Mouse (Mus musculus): ENCODE data around the gene Bcl9l.
A peak's percentile ranks its signal among the peaks of the same experiment; 100 is the strongest.

Bcl9l gene

DNA sequence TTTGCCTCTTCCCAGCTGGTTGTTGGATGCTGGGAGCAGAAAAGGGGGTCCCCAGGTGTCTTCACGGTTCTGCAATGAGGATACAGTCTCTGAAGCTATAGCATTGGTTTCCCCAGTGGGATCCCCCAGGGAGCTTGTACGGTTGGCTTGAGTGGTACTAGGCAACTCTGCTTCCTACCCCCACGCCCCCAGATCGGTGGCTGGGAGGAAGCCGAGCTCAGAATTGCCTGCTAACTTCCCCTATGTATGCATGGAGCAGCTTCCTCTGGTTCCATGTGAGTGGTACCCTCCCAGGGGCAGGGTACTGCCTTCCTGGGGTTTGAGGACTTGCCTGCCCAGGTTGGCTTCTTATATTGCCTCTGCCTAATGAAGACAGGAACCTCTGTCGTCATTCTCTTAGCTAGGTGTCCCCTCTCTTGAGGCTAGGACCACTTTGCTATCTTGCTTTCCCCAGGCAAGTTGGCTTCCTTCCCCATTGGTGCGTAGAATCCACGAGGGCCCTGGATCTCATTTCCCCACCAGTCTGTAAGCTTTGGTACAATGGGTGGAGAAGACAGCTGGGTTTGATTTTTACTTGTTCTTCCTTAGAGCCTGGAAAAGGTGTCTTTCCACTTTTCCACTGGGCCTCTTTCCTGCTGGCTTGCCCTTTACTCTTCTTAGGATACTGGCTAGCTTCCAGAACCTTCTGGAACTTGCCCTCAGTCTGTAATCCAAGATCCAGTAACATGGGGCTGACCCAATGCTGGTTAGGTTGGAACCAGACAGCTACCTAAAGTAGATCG lies 29.5 kb downstream of the Bcl9l start:
- peak; percentile 89 to 91 for DNase-seq (ENCODE audit: low spot score in 2 of 2)

DNA sequence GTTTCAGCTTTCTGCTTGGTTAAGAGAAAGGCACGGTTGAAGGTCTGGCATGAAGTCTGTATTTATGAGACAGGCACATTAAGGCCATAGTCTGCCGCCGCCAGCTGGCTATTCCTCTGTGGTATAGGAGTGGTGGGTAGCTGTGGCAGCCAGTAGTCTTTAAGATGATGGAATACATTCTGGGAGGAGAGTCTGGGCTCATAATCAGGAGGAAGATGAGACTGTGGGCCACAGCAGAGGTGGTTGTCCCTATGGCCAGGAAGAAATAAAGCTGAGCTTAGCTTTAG lies 30.0 kb downstream of the Bcl9l start:
- no peak for DNase-seq (ENCODE audit: low spot score in 2 of 2)

DNA sequence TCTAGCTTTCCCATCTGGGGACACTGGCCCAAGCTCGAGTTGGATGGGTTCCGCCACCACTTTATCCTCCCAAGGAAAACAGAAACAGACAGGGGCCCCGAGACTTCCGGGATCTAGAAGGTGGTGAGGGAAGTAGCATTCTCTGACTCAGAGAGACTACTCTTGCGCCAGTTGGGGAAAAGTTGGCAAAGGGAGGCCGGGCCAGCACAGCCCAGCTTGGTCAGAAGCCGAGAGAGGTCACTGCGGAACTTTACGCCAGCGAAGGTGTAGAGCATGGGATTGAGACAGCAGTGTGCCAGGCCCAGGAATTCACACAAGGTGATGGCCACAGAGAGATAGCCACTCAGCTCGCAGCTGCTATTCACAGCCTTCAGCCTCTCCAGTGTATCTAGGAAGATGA lies 30.5 kb downstream of the Bcl9l start:
- no peak for DNase-seq (ENCODE audit: low spot score in 2 of 2)

DNA sequence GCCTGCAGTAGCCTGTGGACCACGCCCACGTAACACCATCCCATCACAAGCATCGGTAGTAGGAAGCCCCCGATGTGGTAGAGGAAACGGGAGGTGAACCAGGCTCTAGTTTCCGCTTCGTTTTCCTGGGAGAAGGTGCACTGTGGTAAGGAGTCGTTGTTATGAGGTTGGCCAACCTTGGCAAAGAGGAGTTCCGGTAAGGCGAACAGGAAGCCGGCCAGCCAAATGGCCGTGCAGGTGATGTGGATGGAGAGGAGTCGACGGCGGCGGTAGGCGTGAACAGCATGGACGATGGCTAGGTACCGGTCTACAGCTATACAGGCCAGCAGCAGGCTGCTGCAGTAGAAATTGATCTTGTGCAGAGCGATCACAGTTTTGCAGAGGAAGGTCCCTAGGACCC lies 31.0 kb downstream of the Bcl9l start:
- DNase-seq (ENCODE audit: low spot score in 2 of 2), result no peak

DNA sequence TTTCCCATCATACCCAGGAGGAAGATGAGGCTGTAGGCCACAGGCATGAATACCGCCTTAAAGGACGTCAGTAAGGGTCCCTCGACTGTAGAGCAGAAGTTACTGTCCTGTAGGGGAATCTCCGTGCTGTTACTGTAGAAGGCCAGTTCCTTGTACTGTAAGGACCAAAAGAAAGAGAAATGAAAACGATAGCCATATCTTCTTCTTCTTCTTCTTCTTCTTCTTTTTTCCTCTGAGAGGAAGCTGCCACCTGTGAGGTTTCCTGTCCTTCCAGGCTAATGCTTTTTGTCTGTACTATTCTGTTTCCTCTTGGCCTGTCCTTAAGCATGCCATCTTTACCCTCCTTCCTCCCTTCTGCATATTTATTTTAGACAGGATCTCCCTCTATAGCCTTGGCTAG lies 31.5 kb downstream of the Bcl9l start:
- peak in 1 of 2 experiments; percentile 53 for DNase-seq (ENCODE audit: low spot score in 2 of 2)

DNA sequence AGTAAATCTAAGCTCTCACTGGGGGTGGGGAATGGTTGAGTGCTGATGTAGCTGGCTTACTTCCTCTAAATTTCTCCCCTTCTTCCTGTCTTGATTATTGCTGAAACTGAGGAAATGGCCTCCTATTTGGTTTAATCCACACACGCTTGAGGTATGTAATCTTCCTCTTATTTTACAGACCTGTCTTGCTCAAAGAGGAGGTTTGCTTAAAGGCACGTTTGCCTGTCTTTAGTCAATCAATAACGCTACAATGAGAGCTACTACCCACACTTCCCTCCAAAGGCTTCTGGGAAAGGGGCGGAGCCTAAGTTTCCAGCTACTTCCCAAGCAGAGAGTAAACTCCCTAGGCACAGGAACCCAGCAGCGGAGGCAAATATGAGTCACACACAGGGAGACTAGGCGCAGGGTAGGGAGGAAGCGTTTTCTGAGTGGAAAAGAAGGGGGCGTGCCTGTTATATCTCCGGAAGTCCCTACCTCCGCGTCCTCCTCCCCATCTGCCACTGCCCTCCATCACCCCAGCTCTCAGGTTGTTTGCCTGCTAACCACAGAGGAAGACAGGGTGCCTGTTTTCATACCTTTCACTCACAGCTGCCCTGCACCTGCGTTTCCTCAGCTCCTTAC lies 32.6 kb downstream of the Bcl9l start:
- peak; percentile 90 for DNase-seq (ENCODE audit: low spot score in 2 of 2)

DNA sequence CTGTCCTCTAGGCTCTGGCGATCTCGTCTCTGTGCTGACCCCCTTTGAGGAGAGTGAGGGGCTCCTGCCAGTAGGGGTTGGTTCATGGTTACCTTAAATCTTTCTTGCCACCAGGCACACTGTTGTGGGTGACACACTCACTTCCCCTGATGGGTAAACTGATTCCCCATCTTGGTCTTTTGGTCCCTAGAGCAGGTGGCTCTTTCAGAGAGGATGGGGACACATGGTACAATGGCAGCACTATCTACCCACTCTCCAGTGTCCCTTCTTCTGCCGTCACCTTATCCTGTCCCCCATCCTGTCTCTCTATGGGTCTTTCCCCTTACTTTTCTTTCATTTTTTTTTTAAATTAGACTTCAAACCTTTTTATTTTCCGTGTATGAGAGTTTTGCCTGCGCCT lies 33.3 kb downstream of the Bcl9l start:
- no peak for DNase-seq (ENCODE audit: low spot score in 2 of 2)

DNA sequence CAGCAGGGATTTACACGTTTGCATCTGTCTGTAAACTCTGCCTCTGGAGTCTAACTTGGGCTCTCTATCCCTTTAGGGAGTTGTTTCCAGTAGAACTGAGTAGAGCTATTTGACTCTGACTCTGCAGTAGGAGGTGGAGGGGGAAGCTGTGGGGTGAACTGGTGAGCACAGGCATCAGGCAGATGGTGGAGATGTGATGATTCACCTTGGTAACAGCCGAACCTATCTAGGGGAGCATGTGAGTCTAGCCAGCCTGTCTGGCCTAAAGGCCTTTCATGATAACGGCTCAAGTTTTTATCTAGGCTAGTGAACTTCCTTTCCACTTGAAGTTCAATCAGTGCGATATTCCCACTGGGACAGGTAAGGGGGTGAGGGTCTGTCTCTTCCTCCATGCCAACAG lies 34.7 kb downstream of the Bcl9l start:
- no peak for DNase-seq (ENCODE audit: low spot score in 2 of 2)

DNA sequence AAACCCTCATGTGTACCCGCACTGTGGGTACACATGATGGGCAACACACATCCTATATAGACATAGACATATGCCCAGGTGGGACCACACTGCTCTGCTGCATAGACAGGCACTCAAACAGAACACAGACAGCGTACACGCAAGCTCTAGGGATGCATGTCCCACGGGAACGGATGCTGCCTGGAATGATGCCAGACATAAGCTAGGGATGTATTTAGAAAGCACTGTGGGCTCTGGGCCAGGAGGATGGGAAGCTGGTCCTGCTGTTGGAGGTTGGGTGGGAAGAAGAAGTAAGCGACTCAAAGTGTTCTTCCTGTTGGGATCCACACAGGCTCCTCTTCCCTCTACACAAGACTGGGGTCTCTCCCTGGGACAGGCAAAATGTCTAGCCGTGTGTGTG lies 35.4 kb downstream of the Bcl9l start:
- no peak for DNase-seq (ENCODE audit: low spot score in 2 of 2)

DNA sequence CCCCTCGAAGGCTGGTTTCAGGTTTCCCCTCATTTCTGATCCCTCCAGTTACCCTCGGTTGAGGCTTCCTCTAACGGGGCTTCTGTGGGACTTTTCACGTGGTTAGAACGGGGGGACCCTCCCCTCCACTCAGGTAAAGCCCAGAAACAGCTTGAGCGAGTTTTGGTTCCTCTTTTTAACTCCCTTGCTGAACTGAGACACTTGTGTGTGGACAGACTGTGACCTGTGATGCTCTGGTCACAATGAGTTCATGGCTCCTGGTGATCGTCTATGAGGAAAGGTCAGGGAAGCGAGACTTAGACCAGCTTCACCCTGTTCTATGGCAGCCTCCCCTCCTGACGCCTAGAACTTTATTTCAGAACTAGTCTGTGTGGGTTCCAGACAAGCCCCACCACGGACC lies 39.3 kb downstream of the Bcl9l start:
- DNase-seq (ENCODE audit: low spot score in 2 of 2), result peak; percentile 85 to 87

DNA sequence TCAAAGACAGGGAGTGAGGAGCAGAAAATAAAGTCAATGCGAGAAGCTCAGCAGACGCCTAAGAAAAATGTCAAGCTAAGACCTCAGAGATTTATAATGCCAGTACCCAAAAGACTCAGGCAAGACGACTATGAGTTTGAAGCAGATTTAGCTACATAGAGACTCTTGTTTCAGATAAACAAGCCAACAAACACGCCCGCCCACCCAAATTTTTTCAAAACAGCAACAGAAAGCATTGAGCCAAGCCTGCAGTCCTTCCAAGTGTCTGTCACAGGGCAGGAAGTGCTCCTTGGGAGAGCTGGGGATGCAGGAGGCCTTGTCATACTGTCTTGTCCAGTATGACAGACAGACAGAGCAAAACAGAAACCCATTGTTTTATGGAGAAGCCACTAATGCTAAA lies 41.1 kb downstream of the Bcl9l start:
- DNase-seq (ENCODE audit: low spot score in 2 of 2), result no peak

DNA sequence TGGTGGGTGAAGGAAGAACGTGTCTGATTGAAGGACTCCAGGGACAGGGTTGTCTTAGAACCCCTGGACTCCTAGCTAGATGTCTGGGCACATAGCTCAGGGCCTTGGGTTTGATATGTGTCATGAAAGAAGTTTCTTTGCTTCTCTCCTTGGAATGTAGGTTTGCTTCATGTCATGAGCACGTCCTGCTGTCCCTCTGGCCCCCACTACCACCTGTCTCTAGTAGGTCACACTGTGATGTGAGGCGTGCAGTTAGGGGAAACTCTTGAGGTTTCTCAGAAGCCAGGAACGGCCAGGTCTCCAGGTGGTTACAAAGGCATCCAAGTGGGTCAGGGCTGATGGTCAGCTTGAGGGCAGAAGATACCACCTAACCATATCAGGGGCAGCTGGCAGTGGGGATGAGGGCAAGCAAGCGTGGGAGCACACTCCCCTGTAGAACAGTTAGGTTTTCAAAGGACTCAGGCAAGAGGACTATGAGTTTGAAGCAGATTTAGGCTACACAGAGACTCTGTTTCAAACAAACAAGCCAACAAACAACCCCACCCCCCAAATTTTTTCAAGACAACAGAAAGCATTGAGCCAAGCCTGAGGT lies 41.7 kb downstream of the Bcl9l start:
- no peak for DNase-seq (ENCODE audit: low spot score in 2 of 2)

DNA sequence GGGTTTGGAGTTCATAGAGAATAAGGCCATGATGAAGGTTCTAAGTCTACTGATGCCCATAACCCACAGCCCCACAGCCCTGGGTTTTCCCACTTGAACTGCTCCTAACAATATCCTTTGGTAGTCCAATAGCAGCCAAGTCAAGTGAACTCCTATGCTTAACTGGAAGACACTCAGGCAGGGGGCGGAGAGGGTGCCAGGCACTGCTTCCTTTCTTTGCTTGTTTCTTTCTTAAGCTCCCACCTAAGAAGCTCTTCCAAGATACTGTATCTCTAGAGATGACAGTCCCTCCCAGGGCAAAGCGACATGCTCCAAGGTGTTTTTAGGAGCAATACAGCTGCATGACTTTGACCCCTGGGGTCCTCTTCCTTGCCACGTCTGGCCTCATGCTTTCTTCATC lies 42.4 kb downstream of the Bcl9l start:
- no peak for DNase-seq (ENCODE audit: low spot score in 2 of 2)

DNA sequence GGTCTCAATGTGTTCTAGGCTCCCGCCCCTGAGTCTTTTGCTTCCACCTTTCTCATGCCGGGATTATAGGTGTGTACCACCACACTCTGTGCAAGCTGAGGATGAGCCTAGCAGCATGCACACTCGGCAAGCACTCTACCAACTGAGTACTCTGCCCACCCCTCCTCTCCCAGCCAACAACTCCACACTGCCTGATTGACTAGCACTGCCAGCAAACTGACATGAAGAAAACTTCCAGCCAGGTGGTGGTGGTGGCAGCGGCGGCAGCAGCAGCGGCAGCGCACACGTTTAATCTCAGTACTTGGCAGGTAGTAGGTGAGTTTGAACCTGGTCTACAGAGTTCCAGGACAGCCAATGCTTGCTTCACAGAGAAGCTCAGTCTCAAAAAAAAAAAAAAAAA lies 43.0 kb downstream of the Bcl9l start:
- DNase-seq (ENCODE audit: low spot score in 2 of 2), result no peak

DNA sequence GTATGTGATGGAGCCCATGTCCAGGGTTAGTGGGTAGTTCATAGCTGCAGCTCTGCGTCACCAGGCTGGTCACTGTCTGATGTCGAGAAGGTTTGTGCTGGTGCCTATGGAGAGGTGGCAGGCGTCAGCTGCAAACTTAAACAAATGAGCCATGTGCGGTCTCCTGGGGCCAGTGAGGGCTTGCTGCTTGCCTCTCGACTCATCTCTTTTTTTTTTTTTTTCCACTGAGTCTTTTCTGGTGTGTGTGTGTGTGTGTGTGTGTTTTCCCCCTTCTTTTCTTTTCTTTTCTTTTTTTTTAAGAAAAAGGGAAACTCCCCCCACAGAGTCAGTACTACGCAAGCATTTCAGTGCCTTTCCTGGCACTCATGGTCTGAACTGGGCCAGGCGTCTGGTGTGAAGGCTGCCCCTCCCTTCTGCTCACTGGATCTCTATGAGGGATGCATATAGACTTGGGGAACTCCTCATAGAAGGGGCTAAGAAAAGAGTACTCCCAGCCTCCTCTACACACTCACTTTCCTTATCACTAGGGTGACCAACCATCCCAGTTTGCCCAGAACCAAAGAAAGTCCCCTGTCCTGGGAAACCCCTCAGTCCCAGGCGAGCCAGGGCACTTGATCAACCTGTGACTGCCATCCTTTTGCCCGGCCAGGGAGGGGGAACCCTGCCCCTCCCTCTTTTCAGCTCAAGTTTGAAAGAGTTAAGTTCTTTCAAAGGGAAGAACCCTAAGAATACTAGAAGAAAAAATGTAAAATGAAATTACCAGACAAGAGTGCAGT lies 43.9 kb downstream of the Bcl9l start:
- peak; percentile 90 to 91 for DNase-seq (ENCODE audit: low spot score in 2 of 2)

DNA sequence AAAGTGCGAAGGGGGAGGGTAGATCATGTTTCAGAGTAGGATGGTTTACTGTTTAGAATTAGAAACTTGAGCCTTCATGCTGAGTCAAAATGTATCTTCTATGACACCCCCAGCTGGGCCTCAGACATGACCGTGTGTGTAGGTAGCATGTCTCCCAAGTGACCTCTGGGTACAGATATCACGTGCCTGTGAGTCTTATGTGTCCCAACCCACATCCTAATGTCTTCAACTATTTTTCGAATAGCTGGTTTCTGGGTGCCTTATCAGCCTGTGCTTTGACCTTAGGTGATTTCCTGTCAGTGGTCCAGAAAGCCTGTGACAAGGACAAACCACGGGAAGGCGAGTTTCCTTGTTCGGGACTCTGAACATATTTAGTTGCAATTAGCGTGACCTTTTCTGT lies 45.7 kb downstream of the Bcl9l start:
- DNase-seq (ENCODE audit: low spot score in 2 of 2), result no peak

DNA sequence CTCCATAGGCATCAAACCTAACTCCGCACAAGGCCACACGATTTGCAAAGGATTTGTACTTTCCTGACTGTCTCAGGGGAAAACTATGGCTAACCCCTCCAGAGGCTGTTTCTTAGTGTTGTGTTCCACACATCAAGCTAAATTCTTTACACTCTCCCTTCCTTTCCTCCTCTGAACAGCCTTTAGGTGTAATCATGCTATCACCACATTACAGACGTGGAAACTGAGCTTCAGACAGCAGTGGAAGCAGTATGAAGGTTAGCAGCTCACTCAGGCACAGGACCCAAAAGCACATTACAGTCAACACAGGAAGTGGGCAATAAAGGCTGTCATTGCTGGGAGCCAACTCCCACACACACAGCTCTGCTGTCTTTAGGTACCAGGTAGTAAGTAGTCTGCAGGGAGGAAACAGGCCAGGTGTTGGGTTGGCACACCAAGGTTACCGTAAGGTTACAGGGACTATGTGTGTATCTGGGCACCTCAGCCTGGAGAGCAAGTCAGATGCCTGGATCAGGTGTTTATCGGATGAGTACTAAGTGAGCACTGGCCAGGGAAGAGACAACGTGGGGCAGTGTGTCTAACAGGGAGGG lies 50.5 kb downstream of the Bcl9l start:
- peak; percentile 69 to 77 for DNase-seq (ENCODE audit: low spot score in 2 of 2)

DNA sequence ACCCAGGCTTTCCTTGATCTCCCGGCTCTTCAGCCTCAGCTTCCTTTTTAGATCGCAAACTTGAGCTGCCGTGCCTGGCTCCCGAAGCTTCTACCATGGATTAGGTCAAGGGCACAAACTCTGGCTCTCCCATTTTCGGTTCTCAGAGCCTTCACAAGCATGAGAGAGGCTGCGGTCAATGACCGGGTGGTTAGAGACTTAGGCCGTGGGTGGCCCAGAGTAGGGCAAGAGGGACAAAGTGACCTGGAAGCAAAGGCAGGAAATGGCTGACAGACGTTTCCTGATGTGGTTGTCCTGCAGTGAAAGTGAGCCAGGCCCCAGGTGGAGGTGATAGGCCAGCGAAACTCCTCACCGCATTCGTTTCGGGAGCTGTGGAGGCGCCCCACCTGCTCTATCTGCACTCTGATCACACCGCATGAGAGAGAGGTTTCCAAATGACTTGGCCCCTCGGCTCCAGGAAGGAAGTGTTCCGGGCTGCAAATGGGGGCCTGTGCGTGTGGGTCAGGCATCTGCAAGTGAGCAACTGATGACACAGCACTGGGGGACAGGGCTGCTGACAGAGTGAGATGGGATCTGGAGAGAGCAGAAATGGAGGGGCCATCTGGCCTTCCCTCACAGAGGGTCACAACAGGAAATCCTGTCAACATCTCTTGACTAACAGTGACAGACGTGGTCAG lies 55.1 kb downstream of the Bcl9l start:
- DNase-seq (ENCODE audit: low spot score in 2 of 2), result no peak

DNA sequence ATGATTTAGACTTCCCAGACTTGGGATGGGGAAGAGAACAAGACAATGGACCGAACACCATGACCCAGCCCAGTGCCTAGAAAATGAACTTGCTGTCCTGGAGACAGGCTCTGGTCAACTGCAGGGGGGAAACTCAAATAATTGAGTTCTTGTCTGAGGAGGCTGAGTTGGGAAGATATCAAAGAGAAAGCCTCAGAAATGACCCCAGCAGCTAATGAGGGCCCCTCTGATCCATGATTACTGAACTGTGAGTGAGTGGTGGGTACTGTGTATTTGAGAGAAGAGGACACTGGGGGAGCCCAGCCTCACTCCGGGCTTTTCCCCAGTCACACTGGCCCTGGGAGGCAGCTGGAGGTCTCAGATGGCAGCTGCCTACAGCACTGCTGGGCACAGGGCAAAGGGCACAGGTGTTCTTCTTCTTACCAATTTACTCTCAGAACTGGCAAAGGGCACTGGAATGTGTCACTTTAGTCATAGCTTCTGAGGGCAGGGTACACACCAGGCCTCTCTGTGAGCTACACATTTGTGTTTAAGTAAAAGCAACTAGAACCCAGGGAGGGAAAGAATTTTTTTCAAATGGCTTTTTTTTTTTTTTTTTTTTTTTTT lies 57.3 kb downstream of the Bcl9l start:
- no peak for DNase-seq (ENCODE audit: low spot score in 2 of 2)

DNA sequence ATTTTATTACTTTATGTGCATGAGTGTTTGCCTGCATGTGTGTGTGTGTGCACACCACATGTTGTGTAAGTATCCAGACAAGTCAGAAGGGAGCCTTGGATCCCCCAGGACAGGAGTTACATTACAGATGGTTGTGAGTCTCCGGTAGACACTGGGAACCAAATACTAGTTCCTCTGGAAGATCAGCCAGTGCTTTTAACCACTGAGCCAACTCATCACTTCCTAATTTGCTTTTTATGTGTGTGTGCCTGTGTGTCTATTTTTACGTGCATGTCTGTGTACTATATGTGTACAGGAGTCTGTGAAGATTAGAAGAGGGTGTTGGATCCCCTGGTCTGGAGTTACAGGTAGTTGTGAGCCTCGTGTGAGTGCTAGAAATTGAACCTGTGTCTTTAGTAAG lies 58.1 kb downstream of the Bcl9l start:
- DNase-seq (ENCODE audit: low spot score in 2 of 2), result no peak

DNA sequence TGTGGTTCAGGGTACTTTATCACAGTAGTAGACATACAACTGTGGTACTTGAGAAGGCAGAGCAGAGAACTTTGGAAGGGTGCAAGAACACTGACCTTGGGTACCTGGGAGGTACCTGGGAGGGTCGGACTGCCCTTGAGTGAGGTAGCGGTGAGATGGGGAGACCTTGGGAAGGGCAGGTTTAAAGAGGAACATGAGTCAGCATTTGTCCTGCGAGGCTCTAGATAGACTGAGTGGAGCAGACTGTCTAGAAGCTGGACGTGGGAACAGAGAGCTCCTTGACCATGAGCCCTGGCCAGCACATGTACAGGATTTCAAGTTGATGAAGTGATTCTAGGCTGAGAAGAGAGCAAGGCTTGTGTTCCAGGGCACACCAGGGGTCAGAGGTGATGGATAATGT lies 59.7 kb downstream of the Bcl9l start:
- no peak for DNase-seq (ENCODE audit: low spot score in 2 of 2)

Measured in spleen, postnatal 36 days (tissue).